Mouse (Mus musculus) cortical plate, adult 2 months (tissue): Measurements from ENCODE around the gene Adsl.

Experiments
- CTCF ChIP-seq: fragments of 200-500 bp; IDR thresholded peaks from 2 replicates; pipeline ENCODE4 v1.5.1; 2011; ENCODE audit warnings: mild to moderate bottlenecking, control low read depth, low read length; ENCODE audit not compliant: insufficient read depth; ENCODE audit errors: extremely low read depth
- POLR2A ChIP-seq: fragments of 200-500 bp; IDR thresholded peaks from 2 replicates; pipeline ENCODE4 v1.6.1; 2011; ENCODE audit warnings: mild to moderate bottlenecking, low read length, control low read depth; ENCODE audit not compliant: insufficient read depth; ENCODE audit errors: extremely low read depth

- TF ChIP-seq POLR2A: no peak
- TF ChIP-seq CTCF: no peak
These were observed 1.1 kb downstream of the Adsl start for GRCm38 (mm10) chr15:80949431-80949830.
